Mouse (Mus musculus) activated CD4-positive, CD25-positive, alpha-beta regulatory T cell, adult 4 months (primary cell): ENCODE measurements around the gene Lnpk. TPM values are rescaled to one million over a fixed set of nuclear protein-coding genes. Genes with fewer than 3 reads are reported as not detected.

Source experiments
- ATAC-seq: one replicate; pipeline ENCODE4 v1.8.0; 2017
- polyA plus RNA-seq, 2 experiments: library from polyadenylated mRNA; unstranded; fragments of 100-300 nt; shearing (Covaris generic); gene quantifications; one replicate each; pipeline ENCODE4 v1.2.1; 2017

Gene Lnpk
- polyA plus RNA-seq, 2 experiments from 2014 or later = 29.4 to 32.2 TPM

- ATAC-seq = no peak
Measured at GRCm38 (mm10) chr2:74490186-74490585, 89.0 kb downstream of the Lnpk start.

GRCm38 (mm10) chr2:74488443-74488842 is 90.8 kb downstream of the Lnpk start:
- ATAC-seq = no peak

GRCm38 (mm10) chr2:74482651-74483050 is 96.6 kb downstream of the Lnpk start:
- ATAC-seq = no peak

- no peak for ATAC-seq
Measured at GRCm38 (mm10) chr2:74482086-74482485, 97.1 kb downstream of the Lnpk start.

Other genes starting within 250 kb of the Lnpk start
- gene Evx2, start 80.1 kb upstream of the Lnpk start, polyA plus RNA-seq = not detected
- gene Hoxd13, start 88.9 kb upstream of the Lnpk start, polyA plus RNA-seq = not detected
- gene Hoxd12, start 95.6 kb upstream of the Lnpk start, polyA plus RNA-seq = not detected
- not detected for gene Hoxd11, start 100.1 kb upstream of the Lnpk start, polyA plus RNA-seq
- not detected for gene Hoxd10, start 112.5 kb upstream of the Lnpk start, polyA plus RNA-seq
- gene Hoxd9, start 118.3 kb upstream of the Lnpk start, polyA plus RNA-seq = not detected
- not detected for gene Hoxd8, start 125.2 kb upstream of the Lnpk start, polyA plus RNA-seq
- not detected for gene Hoxd3, start 132.5 kb upstream of the Lnpk start, polyA plus RNA-seq
- not detected for gene Hoxd4, start 132.5 kb upstream of the Lnpk start, polyA plus RNA-seq
- not detected for gene Gm28230, start 147.3 kb upstream of the Lnpk start, polyA plus RNA-seq
- gene Hoxd1, start 183.5 kb upstream of the Lnpk start, polyA plus RNA-seq = not detected
- gene Mtx2, start 246.4 kb upstream of the Lnpk start, polyA plus RNA-seq = 10 to 100 TPM; 18.8 to 25.3 TPM